Mouse (Mus musculus): ENCODE results near the gene Apol9b.

DNA sequence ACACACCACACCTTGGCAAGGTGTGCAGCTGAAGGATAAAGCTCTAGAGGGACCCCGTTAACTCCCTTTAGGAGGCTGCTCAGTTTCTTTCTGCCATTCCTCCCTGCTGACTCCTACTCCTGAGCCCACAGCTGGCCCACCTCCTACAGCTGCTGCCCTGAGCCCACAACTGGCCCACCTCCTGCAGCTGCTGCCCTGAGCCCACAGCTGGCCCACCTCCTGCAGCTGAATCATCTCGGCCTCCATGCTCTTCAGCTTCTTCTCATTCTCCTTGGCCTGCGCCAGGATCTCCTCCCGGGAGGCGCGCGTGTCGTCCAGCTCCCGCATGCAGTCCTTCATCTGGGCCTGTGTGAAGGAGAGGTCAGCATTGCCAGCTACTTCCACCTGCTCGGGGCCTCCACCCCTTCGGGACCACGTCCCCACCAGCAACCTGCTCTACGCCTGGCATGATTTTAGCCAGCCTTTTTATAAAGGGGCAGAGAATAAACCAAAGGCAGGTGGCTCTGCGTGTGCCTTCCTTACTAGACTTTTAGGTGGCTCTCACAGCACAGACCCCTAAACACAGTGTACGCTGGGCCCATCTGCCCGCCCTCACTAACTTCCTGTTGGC, 36.8 kb downstream of the Apol9b start:
- no peak for TF ChIP-seq CTCF (IDR thresholded peaks at IDR 0.05; ENCODE audit: borderline replicate concordance, extremely low read depth, insufficient read depth, insufficient read length)
- TF ChIP-seq POLR2A (IDR thresholded peaks at IDR 0.05; ENCODE audit: borderline replicate concordance, extremely low read depth, insufficient read depth, insufficient read length, poor library complexity, severe bottlenecking), result no peak
